Mouse (Mus musculus): ENCODE measurements around the gene Gm4553.
"Not testable (repeated sequence)": the region's sequence is repeated elsewhere in the genome, so short reads cannot be mapped to it uniquely, and the experiment has no call there.

Gm4553 gene

DNA sequence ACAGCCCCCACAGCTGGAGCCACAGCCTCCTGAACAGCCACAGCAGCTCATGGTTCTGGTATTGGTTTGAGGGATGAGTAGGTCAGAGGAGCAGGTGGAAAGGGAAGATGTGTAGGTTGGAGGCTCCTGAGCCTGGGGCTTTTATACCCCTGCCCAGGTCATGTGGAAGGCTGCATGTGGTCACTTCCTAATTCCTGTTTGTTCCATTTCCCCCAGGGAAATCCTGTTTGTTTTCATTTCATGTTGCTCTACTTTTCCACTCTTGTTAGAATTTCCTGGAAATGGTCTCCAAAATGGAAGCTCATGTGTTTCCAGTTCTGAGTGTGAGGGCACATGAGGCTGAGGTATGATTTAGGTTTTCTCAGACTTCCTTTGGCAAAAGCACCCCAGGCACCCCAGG lies at the start of gene Gm4553:
Gene Gm4553, minus strand, starts transcription at position 101 of the 400 bp plus-strand sequence.
- DNase-seq (ENCODE audit: low spot score in 2 of 2): not testable (repeated sequence)

DNA sequence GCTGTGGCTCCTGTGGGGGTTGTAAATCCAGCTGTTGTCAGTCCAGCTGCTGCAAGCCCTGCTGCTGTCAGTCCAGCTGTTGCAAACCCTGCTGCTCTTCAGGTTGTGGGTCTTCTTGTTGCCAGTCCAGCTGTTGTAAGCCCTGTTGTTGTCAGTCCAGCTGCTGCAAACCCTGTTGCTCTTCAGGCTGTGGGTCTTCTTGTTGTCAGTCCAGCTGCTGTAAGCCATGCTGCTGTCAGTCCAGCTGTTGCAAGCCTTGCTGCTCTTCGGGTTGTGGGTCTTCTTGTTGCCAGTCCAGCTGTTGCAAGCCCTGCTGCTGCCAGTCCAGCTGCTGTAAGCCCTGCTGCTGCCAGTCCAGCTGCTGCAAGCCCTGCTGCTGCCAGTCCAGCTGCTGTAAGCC lies 46.6 kb upstream of the Gm4553 start:
- DNase-seq (ENCODE audit: low spot score in 2 of 2): not testable (repeated sequence)

DNA sequence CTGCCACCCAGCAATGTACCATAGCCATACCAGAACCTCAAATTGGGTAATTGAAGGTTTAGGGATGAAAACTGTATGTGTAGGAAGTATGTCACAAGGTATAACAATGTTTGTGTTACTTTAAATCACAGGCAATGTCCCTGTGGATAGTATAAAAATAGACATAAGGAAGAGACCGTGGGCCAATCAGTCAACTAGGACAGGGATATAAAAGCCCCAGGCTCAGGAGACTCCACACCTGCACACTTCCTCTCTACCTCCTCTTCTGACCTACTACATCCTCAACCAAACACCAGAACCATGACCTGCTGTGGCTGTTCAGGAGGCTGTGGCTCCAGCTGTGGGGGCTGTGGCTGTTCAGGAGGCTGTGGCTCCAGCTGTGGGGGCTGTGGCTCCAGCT lies 46.0 kb upstream of the Gm4553 start, which contains the start of gene Gm7579:
Gene Gm7579, plus strand, starts transcription at position 301 of the 400 bp plus-strand sequence.
- DNase-seq (ENCODE audit: low spot score in 2 of 2): no peak

DNA sequence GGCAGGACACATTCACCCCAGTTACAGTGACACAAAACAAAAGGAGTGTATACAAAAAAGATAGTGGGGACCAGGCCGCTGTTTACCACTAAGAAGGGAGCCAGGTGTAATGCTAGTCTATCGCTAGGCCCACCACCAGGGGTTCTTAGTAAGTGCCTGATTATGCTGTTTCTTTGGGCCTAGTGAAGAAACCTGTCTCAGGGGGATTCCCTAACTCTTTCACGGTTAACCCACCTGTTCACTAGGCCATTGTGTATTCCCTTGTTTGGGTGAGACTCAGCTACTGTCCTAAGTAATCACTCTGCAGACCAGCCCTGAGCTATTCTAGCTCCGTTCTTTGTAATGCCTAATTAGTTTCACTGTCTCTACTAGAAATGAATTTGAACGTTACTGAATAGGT lies 41.4 kb upstream of the Gm4553 start:
- DNase-seq (ENCODE audit: low spot score in 2 of 2): not testable (repeated sequence)

- no peak for DNase-seq (ENCODE audit: low spot score in 2 of 2)
These were observed 39.9 kb upstream of the Gm4553 start for GRCm38 (mm10) chr7:142205488-142205887.

DNA sequence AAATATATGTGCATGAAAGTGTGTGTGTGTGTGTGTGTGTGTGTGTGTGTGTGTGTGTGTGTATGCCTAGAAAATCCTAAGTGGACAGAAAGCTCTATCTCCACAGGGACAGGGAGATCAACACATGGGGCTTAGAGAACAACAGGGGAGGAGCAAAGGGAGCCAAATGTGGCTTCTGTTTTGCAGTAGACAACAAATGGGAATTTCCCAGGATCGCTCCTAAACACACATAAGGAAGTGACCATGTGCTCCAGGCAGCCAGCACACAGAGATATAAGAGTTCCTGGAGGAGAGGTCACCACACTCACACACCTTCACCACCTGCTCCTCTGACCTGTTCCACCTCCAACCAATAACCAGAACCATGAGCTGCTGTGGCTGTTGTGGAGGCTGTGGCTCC lies 35.5 kb upstream of the Gm4553 start, which contains the start of gene Krtap5-3:
Gene Krtap5-3, plus strand, starts transcription at position 301 of the 400 bp plus-strand sequence.
- no peak for DNase-seq (ENCODE audit: low spot score in 2 of 2)

DNA sequence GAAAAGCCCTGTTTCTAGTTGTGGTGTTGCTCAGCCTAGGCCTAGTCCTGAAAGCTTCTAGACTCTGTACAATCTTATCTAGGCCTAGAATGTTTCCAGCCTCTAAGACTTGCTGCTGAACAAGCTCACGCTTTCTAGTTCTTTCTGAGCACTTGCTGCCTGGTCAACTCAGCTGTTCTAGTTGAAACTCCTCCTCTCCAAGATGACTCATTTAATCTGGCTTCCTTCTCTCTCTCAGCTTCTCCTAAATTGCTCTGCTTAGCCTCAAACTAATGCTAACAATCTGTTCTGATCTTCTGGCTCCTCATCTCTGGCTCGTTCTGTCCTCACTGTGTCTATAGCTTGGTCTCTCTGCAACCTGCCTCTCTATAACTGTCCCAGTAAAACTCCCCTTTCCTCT lies 33.2 kb upstream of the Gm4553 start:
- DNase-seq (ENCODE audit: low spot score in 2 of 2): no peak

DNA sequence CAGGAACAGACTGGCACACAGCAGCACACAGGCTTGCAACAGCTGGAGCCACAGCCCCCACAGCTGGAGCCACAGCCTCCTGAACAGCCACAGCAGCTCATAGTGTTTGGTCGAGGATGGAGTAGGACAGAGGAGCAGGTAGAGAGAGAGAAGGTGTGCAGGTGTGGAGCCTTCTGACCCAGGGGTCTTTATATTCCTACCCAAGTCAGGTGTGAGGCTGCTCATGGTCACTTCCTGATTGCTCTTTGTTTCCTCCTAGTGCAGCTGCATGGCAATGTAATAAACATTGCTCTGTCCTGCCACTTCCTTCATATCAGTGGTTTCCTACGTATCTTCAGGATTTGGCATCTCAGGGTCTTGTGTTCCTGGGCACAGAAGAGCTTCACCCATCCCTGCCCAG lies 24.8 kb upstream of the Gm4553 start, which contains the start of gene Gm10153:
Gene Gm10153, minus strand, starts transcription at position 101 of the 400 bp plus-strand sequence.
- DNase-seq (ENCODE audit: low spot score in 2 of 2): no peak

- DNase-seq (ENCODE audit: low spot score in 2 of 2): no peak
These were observed 22.6 kb upstream of the Gm4553 start for GRCm38 (mm10) chr7:142188156-142188555.

DNA sequence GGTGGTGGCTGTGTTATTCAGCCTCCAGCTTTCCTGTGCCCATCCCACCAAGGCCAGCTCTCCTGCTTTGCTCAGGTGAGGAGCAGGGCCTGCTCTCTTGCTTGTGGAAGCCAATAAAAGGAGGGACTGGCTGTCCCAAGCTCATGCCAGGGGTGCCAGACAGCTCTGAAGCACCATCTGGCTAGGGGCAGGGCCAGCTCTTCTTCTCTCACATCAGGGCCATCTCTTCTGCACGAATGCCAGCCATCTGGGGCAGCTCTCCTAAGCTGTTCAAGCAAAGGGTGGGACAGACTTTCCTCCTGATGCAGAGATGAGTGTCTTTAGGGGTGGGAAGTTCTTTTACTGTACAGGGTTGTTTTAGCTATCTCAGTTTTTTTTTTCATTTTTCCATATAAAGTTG lies 15.5 kb upstream of the Gm4553 start:
- DNase-seq (ENCODE audit: low spot score in 2 of 2): no peak

GRCm38 (mm10) chr7:142178685-142179084 lies 13.1 kb upstream of the Gm4553 start:
- DNase-seq (ENCODE audit: low spot score in 2 of 2): peak in 1 of 2 experiments; percentile 27

- DNase-seq (ENCODE audit: low spot score in 2 of 2): not testable (repeated sequence)
These were observed 10.4 kb upstream of the Gm4553 start, which contains the start of gene Krtap5-2 for GRCm38 (mm10) chr7:142175905-142176304. Krtap5-2 (minus strand) TSS chr7:142176005.

DNA sequence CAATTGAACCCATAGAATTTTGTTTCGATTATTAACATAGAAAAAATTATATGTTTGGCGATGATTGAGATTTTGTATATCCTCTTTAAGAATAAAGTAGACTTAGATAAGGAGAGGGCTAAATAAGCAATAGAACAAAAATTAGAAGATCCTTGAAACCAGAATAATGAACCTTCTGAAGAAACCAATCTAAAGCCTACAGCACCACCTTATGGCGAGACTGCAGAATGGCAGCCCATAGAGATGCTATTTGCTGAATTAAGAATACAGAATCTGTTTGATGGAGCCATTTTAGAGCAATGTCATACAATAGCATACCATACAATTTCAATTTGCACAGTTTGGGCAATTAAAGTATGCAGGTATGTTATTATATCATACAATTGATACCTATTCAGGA lies 4.3 kb upstream of the Gm4553 start:
- peak in 1 of 2 experiments; percentile 28 for DNase-seq (ENCODE audit: low spot score in 2 of 2)

DNA sequence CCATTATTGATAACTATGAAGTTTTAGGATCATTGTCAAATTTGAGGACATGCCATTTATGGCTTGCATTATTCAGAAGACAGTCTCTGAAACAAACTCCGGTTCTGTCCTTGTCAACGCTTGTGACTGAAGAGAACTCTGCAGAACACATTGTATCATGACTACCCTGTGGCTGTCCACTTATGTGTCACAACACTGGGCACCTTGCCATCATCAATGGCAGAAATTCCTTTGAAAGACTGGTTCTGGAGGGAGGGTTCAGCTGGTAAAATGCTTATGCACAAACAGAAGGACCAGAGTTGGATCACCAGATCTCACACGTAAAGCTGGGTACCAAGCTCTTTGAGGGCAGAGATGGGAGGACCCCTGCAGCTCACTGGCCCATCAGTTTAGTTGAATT lies 6.2 kb downstream of the Gm4553 start:
- no peak for DNase-seq (ENCODE audit: low spot score in 2 of 2)

GRCm38 (mm10) chr7:142157013-142157412 lies 8.5 kb downstream of the Gm4553 start, which contains the start of gene Gm29735:
Gm29735 (minus strand) TSS chr7:142157113.
- DNase-seq (ENCODE audit: low spot score in 2 of 2): not testable (repeated sequence)

DNA sequence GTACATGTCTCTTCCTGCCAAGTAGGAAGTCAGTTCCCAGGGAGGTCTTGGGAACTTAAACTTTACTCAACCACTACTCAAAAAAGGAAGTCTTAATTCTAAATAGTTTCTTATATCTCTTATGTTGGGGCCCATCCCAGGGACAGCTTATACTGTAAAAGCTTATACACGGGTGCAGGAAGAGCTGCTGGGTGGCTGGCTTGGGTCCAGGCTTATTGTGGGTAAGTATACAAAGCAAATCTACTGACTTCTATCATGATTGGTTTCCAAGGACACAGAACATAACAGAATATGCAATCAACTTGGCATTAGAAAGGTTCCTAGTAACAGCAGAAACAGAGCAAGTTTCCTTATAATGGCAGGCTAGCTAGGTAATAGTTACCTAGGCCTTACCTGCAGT lies 10.2 kb downstream of the Gm4553 start:
- no peak for DNase-seq (ENCODE audit: low spot score in 2 of 2)

DNA sequence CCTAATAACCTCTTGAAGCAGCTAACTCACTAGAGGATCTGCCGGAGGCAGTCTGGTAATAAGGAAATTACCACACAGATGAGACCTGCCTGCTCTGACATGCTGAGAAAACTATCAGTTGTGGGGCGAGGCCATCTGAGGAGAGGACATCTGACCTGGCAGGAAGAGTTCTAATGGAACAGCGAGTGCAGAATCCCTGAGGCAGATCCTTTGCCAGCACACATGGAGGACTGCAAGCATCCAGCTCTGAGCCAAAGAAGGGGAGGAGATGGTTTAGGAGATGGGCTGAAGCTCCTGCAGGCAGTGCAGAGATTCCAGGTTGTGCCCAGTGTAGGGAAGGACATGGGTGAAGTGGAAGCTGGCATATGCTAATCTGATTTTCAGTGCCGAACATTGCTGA lies 13.3 kb downstream of the Gm4553 start:
- no peak for DNase-seq (ENCODE audit: low spot score in 2 of 2)

GRCm38 (mm10) chr7:142148633-142149032 lies 16.9 kb downstream of the Gm4553 start:
- DNase-seq (ENCODE audit: low spot score in 2 of 2): no peak

GRCm38 (mm10) chr7:142146033-142146432 lies 19.5 kb downstream of the Gm4553 start:
- peak; percentile 30 to 50 for DNase-seq (ENCODE audit: low spot score in 2 of 2)

DNA sequence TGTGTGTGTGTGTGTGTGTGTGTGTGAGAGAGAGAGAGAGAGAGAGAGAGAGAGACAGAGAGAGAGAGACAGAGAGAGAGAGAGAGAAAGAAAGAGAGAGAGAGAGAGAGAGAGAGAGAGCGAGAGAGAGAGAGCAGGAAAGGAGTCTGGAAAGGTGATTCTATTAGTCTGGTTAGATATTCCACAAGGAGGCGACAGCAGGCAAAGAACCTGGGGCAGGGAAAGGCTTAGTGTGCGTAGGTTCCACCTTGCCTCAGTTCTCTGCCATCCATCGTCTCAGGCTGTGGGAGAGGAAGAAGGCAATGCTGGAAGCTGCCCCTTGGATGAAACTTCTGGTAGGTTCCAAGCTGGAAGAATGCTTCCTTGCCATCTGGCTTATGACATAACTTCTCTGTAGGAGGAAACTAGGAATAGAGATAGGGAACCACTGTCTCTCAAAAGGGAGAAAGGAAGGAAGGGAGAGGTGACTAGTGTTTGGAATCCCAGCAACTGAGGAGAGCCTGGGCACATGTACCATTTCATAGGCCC lies 20.1 kb downstream of the Gm4553 start:
- no peak for DNase-seq (ENCODE audit: low spot score in 2 of 2)

- no peak for DNase-seq (ENCODE audit: low spot score in 2 of 2)
These were observed 21.0 kb downstream of the Gm4553 start, which contains the start of gene Gm45337 for GRCm38 (mm10) chr7:142144507-142144906. Gm45337 (minus strand) TSS chr7:142144607.

GRCm38 (mm10) chr7:142143506-142144010 lies 22.0 kb downstream of the Gm4553 start:
- not testable (repeated sequence) for DNase-seq (ENCODE audit: low spot score in 2 of 2)

- no peak for DNase-seq (ENCODE audit: low spot score in 2 of 2)
These were observed 24.8 kb downstream of the Gm4553 start for GRCm38 (mm10) chr7:142140696-142141095.
